ENCODE assay signal across 10 mouse cellular contexts in genomic region chr6:129256018-129256417, GRCm38 (mm10). TPM values are rescaled to one million over a fixed set of nuclear protein-coding genes. Genes with fewer than 3 reads are reported as not detected.
DNase-seq lines count a peak whose midpoint lies in the region; ATAC-seq and TF ChIP-seq lines count a peak whose summit lies in the region.
"Had no signal": no experiment of that assay in that cellular context is flagged by ENCODE, and none has a peak within 500 bp of the region (broad histone marks: within the 10 kb centered on the region; RNA-seq: fewer than 3 reads in every experiment).

No protein-coding gene starts in this region.

- H3K4me3 ChIP-seq in heart, embryonic 12.5 days, result no peak overlapping the region
- H3K4me3 ChIP-seq in ES-E14 (ENCODE audit: insufficient read depth in 1 of 2, low read depth in 1 of 2, low read length in 2 of 2, poor library complexity in 1 of 2, severe bottlenecking in 1 of 2), result no peak overlapping the region
- no peak overlapping the region for H3K4me3 ChIP-seq in lung, embryonic 16.5 days (ENCODE audit: low read length)
- H3K4me3 ChIP-seq: embryonic facial prominence, embryonic 13.5 days; liver, embryonic 15.5 days had no signal

- ATAC-seq in heart, embryonic 12.5 days (ENCODE audit: insufficient number of reproducible peaks, low FRiP score), result no peak
- ATAC-seq in lung, embryonic 16.5 days (ENCODE audit: low read depth), result peak; percentile 31; the same call in 1 of the 2 replicates

- 55% methylated on average over 7 of the region's 7 CpGs for WGBS in heart, embryonic 12.5 days
- WGBS in lung, embryonic 16.5 days, result 48% methylated on average over 7 of the region's 7 CpGs

- no peak overlapping the region for H3K9ac ChIP-seq in heart, embryonic 12.5 days
- H3K9ac ChIP-seq in ES-E14 (ENCODE audit: insufficient read depth, low read depth, low read length, poor library complexity, severe bottlenecking), result no peak overlapping the region
- no peak overlapping the region for H3K9ac ChIP-seq in lung, embryonic 16.5 days (ENCODE audit: low read length)
- H3K9ac ChIP-seq: embryonic facial prominence, embryonic 13.5 days; liver, embryonic 15.5 days had no signal

- H3K4me1 ChIP-seq in heart, embryonic 12.5 days (replicated peaks), result no peaks in the 10 kb centered on the region
- H3K4me1 ChIP-seq in ES-E14 (ENCODE audit: control insufficient read depth in 2 of 2, insufficient read depth in 2 of 2, low read length in 2 of 2, poor library complexity in 1 of 2), result no peaks in the 10 kb centered on the region
- H3K4me1 ChIP-seq in lung, embryonic 16.5 days (replicated peaks; ENCODE audit: control insufficient read depth, insufficient read depth, low read length), result no peaks in the 10 kb centered on the region
- H3K4me1 ChIP-seq: embryonic facial prominence, embryonic 13.5 days had no signal

- H3K4me2 ChIP-seq in heart, embryonic 12.5 days, result no peak overlapping the region
- H3K4me2 ChIP-seq in lung, embryonic 16.5 days (ENCODE audit: low read depth, low read length), result no peak overlapping the region
- H3K4me2 ChIP-seq: embryonic facial prominence, embryonic 13.5 days; liver, embryonic 15.5 days had no signal

- peaks cover 3% of the 10 kb centered on the region; the same call in 1 of the 2 replicates for H3K9me3 ChIP-seq in heart, embryonic 12.5 days (replicated peaks)
- no peaks in the 10 kb centered on the region for H3K9me3 ChIP-seq in ES-E14 (ENCODE audit: control insufficient read depth, insufficient read depth, low read depth, low read length)
- H3K9me3 ChIP-seq in lung, embryonic 16.5 days (ENCODE audit: control insufficient read depth, low read length), result no peaks in the 10 kb centered on the region
- H3K9me3 ChIP-seq: embryonic facial prominence, embryonic 13.5 days; liver, embryonic 15.5 days had no signal

- DNase-seq in heart, postnatal 4 days, result peak; percentile 35
- DNase-seq in 416B (ENCODE audit: low read depth), result peak; percentile 89
- DNase-seq in ES-E14 (ENCODE audit: low read depth, low spot score), result no peak
- DNase-seq in ovary, postnatal 36 days (ENCODE audit: low spot score), result no peak
- no peak for DNase-seq in spleen, postnatal 14 days (ENCODE audit: low spot score in 2 of 2)
- DNase-seq in MN1 (ENCODE audit: low spot score), result no peak

- no peaks in the 10 kb centered on the region for H3K27me3 ChIP-seq in heart, embryonic 12.5 days (replicated peaks)
- no peaks in the 10 kb centered on the region for H3K27me3 ChIP-seq in lung, embryonic 16.5 days (ENCODE audit: control insufficient read depth, insufficient read depth, low read depth, low read length)
- H3K27me3 ChIP-seq: embryonic facial prominence, embryonic 13.5 days; liver, embryonic 15.5 days had no signal

- no peak overlapping the region for H3K27ac ChIP-seq in heart, embryonic 12.5 days (ENCODE audit: poor library complexity, severe bottlenecking)
- H3K27ac ChIP-seq in ES-E14 (ENCODE audit: insufficient read depth, low read depth, low read length, poor library complexity, severe bottlenecking), result no peak overlapping the region
- H3K27ac ChIP-seq in lung, embryonic 16.5 days (ENCODE audit: low read length), result no peak overlapping the region
- H3K27ac ChIP-seq: embryonic facial prominence, embryonic 13.5 days; liver, embryonic 15.5 days had no signal

- in situ Hi-C loops in ES-E14 (cut with MboI; ENCODE audit: low sequenced_read_pairs in 2 of 2, unreplicated experiment in 2 of 2), result no loop called here

- no peaks in the 10 kb centered on the region for H3K36me3 ChIP-seq in heart, embryonic 12.5 days
- no peaks in the 10 kb centered on the region for H3K36me3 ChIP-seq in ES-E14 (ENCODE audit: control insufficient read depth, insufficient read depth, low read length, poor library complexity, severe bottlenecking)
- H3K36me3 ChIP-seq in lung, embryonic 16.5 days (ENCODE audit: control insufficient read depth, insufficient read depth, low read length), result no peaks in the 10 kb centered on the region
- H3K36me3 ChIP-seq: embryonic facial prominence, embryonic 13.5 days; liver, embryonic 15.5 days had no signal

TF ChIP-seq in ES-E14, 5 proteins besides CTCF, POLR2A, EP300 and RAD21:
- TF ChIP-seq MAFK (IDR thresholded peaks at IDR 0.05; ENCODE audit: insufficient read depth, low read depth, low read length), result no peak
- TF ChIP-seq ZC3H11A (IDR thresholded peaks at IDR 0.05; ENCODE audit: borderline replicate concordance, low read depth, low read length), result peak; percentile 55; the same call in 1 of the 2 replicates

RNA-seq across cellular contexts. Expression of gene Cd69, which starts 19.2 kb away (rescaled TPM):
- total RNA-seq in heart, postnatal 4 days (2021), result not detected
- not detected in 2 replicates for polyA plus RNA-seq in heart, embryonic 12.5 days (2016; fragmentation: Nextera tagmentation; extraction: Ambion mirVana)
- 0.49 TPM in 1 of 2 replicates, not detected in the other for total RNA-seq in ES-E14 (2012; rRNA removed)
- 0.09 and 0.18 TPM in 2 replicates for polyA plus RNA-seq in lung, embryonic 16.5 days (2015; fragmentation: Nextera tagmentation; extraction: Ambion mirVana)
- polyA plus RNA-seq: embryonic facial prominence, embryonic 13.5 days had no signal

Comparison
In these comparisons a context has a peak if more than half of its experiments do, and no peak if none do; other contexts are left out.
1. DNase-seq: peak in heart, postnatal 4 days (single experiment) and 416B (single experiment); none in ES-E14 (single experiment), ovary, postnatal 36 days (single experiment), spleen, postnatal 14 days (0 of 2) and MN1 (single experiment).